In genomic region chr1:61293106-61293505, GRCm38 (mm10) we compare ENCODE assay signal across 23 mouse cellular contexts.
"Had no signal": no experiment of that assay in that cellular context is flagged by ENCODE, and none has a peak within 500 bp of the region (broad histone marks: within the 10 kb centered on the region; RNA-seq: fewer than 3 reads in every experiment).

No protein-coding gene starts in this region.

- H3K9ac ChIP-seq: forebrain, postnatal 0 days; heart, embryonic 13.5 days; heart, embryonic 15.5 days; kidney, embryonic 15.5 days; limb, embryonic 13.5 days; limb, embryonic 15.5 days; liver, embryonic 12.5 days; liver, embryonic 14.5 days had no signal

- H3K4me2 ChIP-seq: heart, embryonic 11.5 days; heart, embryonic 13.5 days; heart, embryonic 15.5 days; kidney, embryonic 15.5 days; limb, embryonic 13.5 days; limb, embryonic 15.5 days; liver, embryonic 12.5 days had no signal

- H3K9me3 ChIP-seq: heart, embryonic 13.5 days; heart, embryonic 15.5 days; kidney, embryonic 15.5 days; limb, embryonic 15.5 days; liver, embryonic 12.5 days had no signal

- H3K27ac ChIP-seq: heart, embryonic 13.5 days; heart, embryonic 15.5 days; kidney, embryonic 15.5 days; kidney, postnatal 0 days; left cerebral cortex, adult 2 months; limb, embryonic 13.5 days; limb, embryonic 15.5 days; liver, embryonic 12.5 days; liver, embryonic 14.5 days had no signal

- H3K36me3 ChIP-seq: heart, embryonic 13.5 days; heart, embryonic 15.5 days; kidney, embryonic 15.5 days; limb, embryonic 13.5 days; limb, embryonic 15.5 days; liver, embryonic 12.5 days had no signal

- DNase-seq: forebrain, postnatal 0 days; gastrocnemius, postnatal 14 days; gastrocnemius, postnatal 36 days; heart, adult 18-20 months; heart, postnatal 14 days; heart, postnatal 36 days; kidney, adult 11 months; kidney, adult 2 months; kidney, adult 9 months; kidney, postnatal 14 days; kidney, postnatal 36 days had no signal

- H3K4me1 ChIP-seq: heart, embryonic 13.5 days; heart, embryonic 15.5 days; liver, embryonic 12.5 days had no signal

- H3K27me3 ChIP-seq: heart, embryonic 15.5 days; limb, embryonic 15.5 days; liver, embryonic 12.5 days had no signal

- ATAC-seq: forebrain, postnatal 0 days; hindbrain, embryonic 16.5 days; intestine, embryonic 16.5 days; liver, embryonic 12.5 days had no signal

- H3K4me3 ChIP-seq: heart, embryonic 13.5 days; heart, embryonic 15.5 days; kidney, embryonic 15.5 days; left cerebral cortex, adult 2 months; limb, embryonic 13.5 days; limb, embryonic 15.5 days; liver, embryonic 12.5 days had no signal
